Mouse (Mus musculus): ENCODE data around the gene Rasgrp1.

Gene Rasgrp1

GRCm38 (mm10) chr2:117342547-117343239, at the start of gene Rasgrp1:
Gene Rasgrp1, minus strand, starts transcription at chr2:117343001.
- DNase-seq (ENCODE audit: low spot score), result no peak

- no peak for DNase-seq (ENCODE audit: low spot score)
Measured at GRCm38 (mm10) chr2:117389925-117390892, 47.4 kb upstream of the Rasgrp1 start.

GRCm38 (mm10) chr2:117389460-117389859, 46.7 kb upstream of the Rasgrp1 start:
- DNase-seq (ENCODE audit: low spot score), result no peak

- no peak for DNase-seq (ENCODE audit: low spot score)
Measured at GRCm38 (mm10) chr2:117388121-117388520, 45.3 kb upstream of the Rasgrp1 start.

GRCm38 (mm10) chr2:117386981-117387705, 44.3 kb upstream of the Rasgrp1 start:
- DNase-seq (ENCODE audit: low spot score), result no peak

GRCm38 (mm10) chr2:117386036-117386590, 43.3 kb upstream of the Rasgrp1 start:
- DNase-seq (ENCODE audit: low spot score), result no peak

GRCm38 (mm10) chr2:117381314-117381713, 38.5 kb upstream of the Rasgrp1 start:
- no peak for DNase-seq (ENCODE audit: low spot score)

GRCm38 (mm10) chr2:117374293-117374830, 31.6 kb upstream of the Rasgrp1 start:
- no peak for DNase-seq (ENCODE audit: low spot score)

- no peak for DNase-seq (ENCODE audit: low spot score)
Measured at GRCm38 (mm10) chr2:117371706-117372105, 28.9 kb upstream of the Rasgrp1 start.

GRCm38 (mm10) chr2:117366478-117366877, 23.7 kb upstream of the Rasgrp1 start:
- no peak for DNase-seq (ENCODE audit: low spot score)

- DNase-seq (ENCODE audit: low spot score), result no peak
Measured at GRCm38 (mm10) chr2:117364056-117364455, 21.3 kb upstream of the Rasgrp1 start.

- DNase-seq (ENCODE audit: low spot score), result no peak
Measured at GRCm38 (mm10) chr2:117357939-117358338, 15.1 kb upstream of the Rasgrp1 start.

- DNase-seq (ENCODE audit: low spot score), result no peak
Measured at GRCm38 (mm10) chr2:117352305-117353123, 9.7 kb upstream of the Rasgrp1 start.

- no peak for DNase-seq (ENCODE audit: low spot score)
Measured at GRCm38 (mm10) chr2:117350138-117350537, 7.3 kb upstream of the Rasgrp1 start.

- DNase-seq (ENCODE audit: low spot score), result peak; percentile 7
Measured at GRCm38 (mm10) chr2:117343240-117343624, 431 bp upstream of the Rasgrp1 start.

- DNase-seq (ENCODE audit: low spot score), result peak; percentile 58
Measured at GRCm38 (mm10) chr2:117342090-117342546, 683 bp downstream of the Rasgrp1 start.

- DNase-seq (ENCODE audit: low spot score), result no peak
Measured at GRCm38 (mm10) chr2:117338501-117338900, 4.3 kb downstream of the Rasgrp1 start.

GRCm38 (mm10) chr2:117337902-117338301, 4.9 kb downstream of the Rasgrp1 start:
- DNase-seq (ENCODE audit: low spot score), result no peak

- no peak for DNase-seq (ENCODE audit: low spot score)
Measured at GRCm38 (mm10) chr2:117336946-117337665, 5.7 kb downstream of the Rasgrp1 start.

- no peak for DNase-seq (ENCODE audit: low spot score)
Measured at GRCm38 (mm10) chr2:117335552-117336188, 7.1 kb downstream of the Rasgrp1 start.
